Mouse (Mus musculus) megakaryocyte-erythroid progenitor cell, adult 5-6 weeks (primary cell): ENCODE results near the gene Wdr61. TPM values are rescaled to one million over a fixed set of nuclear protein-coding genes. Genes with fewer than 3 reads are reported as not detected.
A peak's percentile ranks its signal among the peaks of the same experiment; 100 is the strongest.

ENCODE experiments used
- ATAC-seq: replicated peaks from 2 replicates; pipeline ENCODE4 v1.8.0; 2016; ENCODE audit warnings: mild to moderate bottlenecking, inconsistent platforms; ENCODE audit not compliant: severe bottlenecking, poor library complexity, low FRiP score, low TSS enrichment
- total RNA-seq, 2 experiments: library from RNA; stranded (forward) in 1 of 2; stranded (reverse) in 1 of 2; fragments of 200-1000, 215-1000 nt in 1 of 2; fragments of >200 nt in 1 of 2; fragmentation: Nextera tagmentation in 1 of 2; gene quantifications; 2 replicates each; pipeline ENCODE4 v1.2.3; 2014 to 2017

Gene Wdr61
- total RNA-seq (2014; fragmentation: Nextera tagmentation) (94.9 and 125 TPM in 2 replicates), total RNA-seq (2017) (123 and 136 TPM in 2 replicates)

DNA sequence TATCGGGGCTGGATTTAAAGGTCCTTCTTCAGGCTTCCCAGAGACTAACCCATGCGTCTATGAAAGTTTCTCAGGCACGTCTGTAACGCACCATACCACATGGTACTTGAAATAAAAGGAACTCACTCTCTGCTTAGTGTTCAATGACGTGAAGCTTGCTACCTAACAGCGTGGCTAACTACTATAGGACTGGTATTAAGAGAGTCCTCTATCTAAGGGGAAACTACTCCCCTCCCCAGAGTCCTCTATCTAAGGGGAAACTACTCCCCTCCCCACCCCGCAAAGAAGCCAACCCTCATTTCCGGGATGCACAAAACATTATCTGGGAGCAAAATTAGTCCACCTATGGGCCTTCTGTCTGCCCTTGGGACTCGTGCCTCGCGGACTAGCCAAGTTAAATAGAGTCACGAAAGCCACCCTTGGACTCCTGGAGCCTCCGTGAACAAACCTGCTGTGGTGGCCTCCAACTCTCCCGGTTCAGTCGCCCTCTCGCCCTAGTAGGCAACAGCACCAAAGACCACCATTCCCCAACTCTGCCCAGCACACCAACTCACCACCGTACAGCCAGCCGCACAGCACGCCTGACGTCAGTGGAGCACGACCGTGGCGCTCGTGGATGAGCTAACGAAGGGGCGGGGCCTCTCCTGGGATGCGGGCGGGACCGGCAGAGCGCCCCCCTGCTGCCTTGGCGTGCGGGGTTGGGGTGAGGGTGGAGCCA lies at the start of gene Wdr61:
TSS of gene Wdr61 (minus strand) at position 599 of the 718 bp plus-strand sequence.
- peak; percentile 95 for ATAC-seq

DNA sequence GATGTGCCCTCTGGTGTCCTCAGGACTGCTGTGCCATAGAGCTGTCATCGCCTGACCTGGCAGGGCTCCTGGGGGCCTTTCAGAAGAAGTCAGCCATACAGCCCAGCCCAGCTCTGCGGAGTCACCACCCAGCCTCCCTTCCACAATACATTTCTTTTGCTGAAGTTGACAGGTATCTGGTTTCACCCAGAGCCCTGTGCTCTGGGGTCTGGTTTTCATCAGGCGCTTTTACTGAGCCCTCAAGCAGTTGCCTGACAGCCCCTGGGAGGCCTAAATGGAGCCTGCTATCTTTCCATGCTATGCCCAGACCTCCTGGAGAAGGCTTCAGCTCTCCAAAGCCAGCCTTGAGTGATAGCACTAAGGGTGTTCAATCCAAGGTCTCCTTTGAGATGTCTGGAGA lies 49.7 kb upstream of the Wdr61 start:
- no peak for ATAC-seq

DNA sequence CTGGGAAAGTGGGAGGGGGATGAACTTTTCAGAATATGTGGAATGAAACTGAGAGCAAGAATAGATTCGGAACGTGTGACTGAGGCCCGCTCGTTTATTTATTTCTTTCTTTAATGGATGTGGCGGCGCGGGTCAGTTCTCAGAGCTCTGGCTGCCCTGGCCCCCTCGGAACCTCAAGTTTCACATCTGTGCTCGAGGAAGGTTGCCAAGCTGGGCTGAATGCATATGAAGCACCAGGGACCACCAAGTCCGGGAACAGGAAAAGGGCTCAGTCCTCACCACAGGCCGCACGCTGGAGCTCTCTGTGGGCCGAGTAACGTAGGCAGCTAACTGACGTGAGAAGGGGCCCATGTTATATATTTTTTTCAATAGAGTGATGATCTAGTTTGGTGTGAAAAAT lies 48.2 kb upstream of the Wdr61 start:
- no peak for ATAC-seq

DNA sequence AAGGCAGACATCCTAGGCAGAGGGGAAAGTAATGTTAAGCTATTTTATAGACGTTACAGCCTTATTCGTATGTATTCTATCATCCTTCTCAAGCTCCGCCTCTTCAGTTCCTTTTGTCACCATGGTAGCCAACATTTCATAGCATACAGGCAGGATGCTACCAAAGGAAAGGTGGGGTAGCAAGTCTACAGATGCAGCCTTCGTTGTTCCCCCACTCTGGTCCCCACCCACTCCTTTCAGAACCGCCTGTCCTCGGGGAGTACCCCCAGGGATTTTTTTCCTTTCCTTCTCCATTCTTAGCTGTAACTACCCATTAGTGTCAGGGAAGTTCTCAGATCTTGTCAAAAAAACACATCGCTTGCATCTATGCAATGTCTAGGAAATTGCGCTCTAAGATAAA lies 45.0 kb upstream of the Wdr61 start:
- no peak for ATAC-seq

DNA sequence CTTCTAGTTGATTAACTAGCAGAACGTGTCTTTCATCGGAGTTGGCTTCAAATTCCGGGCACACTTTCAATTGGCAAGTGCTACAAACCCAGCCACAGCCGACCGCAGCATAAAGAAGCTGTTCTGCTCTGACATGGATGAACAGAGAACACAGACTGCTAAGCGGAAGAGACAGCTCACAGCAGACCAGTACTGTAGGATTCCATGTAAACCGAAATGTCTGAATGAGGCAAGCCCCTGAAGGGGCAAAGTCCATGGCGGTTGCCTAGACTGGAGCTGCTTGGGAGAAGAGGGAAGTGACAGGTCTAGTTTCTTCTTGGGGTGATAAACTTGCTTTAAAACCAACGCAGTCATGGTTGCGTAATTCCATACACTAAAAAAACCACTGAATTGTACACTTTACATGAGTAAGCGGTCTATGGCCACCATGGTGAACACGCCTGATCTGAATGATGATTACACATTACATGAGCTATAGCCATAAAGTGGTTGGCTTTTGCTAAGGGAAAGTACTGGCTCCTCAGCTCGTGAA lies 42.2 kb upstream of the Wdr61 start:
- ATAC-seq: no peak

DNA sequence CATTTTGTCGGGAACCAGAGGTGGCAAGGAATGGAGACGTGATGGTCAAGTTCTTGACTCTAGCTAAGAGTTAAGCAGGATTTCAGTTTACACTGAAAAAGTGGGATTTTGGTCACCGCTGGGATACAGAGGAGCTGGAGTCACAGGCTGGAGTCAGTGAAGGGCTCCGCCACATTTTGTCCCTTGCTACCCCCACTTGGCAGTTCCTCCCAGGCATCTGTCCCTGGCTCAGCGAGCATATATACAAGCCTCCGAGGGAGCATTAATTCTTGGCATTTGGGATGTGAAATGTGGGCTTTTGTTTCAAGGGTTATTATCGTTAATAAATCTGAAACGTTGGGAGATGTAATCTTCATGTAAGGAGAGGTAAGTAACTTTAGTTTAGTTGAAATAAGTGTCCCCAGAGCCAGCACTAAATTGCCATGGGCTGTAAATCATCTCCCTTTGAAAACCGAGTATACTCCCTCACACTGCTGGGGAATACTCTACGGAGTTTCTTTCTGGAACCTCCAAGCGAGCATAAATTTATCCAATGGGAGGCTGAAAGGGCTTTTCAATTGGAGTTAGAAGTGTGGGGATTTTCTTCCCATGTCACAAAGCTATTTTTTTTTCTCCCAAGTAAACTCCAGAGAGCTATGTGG lies 35.9 kb upstream of the Wdr61 start:
- no peak for ATAC-seq

DNA sequence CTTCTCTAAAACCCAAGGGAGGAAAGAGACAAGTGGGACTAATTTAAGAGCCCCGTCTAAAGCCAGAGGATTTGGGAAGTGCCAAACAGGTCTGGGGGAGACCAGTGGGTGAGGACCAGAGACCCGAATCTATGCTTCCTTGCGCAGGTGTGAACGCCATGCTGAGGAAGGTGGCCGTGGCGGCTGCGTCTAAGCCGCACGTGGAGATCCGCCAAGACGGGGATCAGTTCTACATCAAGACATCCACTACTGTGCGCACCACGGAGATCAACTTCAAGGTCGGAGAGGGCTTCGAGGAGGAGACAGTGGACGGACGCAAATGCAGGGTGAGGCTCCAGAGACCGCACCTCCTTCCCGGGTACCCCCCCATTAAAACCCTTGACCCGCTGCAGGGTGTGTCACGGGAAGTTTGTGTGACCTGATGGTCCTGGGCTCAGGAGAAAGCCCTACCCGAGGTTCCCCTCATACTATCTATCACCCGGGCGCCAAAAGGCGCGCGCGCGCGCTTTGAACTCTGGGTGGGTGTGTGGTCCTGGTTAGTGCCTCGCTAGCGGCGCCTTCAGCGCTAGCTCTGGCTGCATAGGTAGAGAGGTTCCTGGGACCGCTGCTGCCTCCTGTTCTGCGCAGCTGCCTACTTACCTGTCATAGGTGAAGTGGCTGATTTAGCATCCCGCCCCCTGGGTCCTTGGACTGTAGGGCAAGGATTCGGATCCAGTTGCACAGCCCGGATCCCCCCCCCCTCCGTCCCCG lies 31.2 kb upstream of the Wdr61 start:
- ATAC-seq: no peak

DNA sequence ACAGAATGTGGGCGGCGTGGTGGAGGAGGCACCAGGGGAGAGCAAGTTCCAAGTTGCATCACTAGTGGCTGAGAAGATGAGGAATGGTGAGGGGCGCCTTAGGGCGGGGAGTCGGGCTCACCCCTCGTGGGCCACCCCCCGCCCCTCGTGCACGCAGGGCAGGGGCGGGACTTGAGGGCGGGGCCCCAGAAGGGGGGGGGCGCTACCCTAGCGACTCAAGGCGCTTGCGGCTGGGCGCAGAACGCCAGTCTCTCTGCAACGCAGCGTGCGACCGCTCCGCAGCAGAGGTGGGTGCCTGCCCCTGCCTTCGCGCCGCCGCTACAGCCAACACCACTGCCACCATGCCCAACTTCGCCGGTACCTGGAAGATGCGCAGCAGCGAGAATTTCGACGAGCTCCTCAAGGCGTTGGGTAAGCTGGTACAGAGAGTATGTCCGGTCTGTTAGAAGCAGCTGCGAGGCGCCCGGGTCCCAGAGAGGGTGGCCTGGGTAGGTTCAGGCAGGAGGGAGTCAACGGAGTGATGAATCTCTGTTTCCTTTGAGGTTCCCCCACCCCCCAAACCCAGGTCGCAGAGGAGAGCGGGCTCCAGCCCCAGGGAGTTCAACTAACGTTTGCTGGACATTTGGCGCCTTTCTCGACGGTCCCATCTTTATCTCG lies 30.4 kb upstream of the Wdr61 start, which contains the start of gene Crabp1:
TSS of gene Crabp1 (plus strand) at position 188 of the 657 bp plus-strand sequence.
- ATAC-seq: no peak

DNA sequence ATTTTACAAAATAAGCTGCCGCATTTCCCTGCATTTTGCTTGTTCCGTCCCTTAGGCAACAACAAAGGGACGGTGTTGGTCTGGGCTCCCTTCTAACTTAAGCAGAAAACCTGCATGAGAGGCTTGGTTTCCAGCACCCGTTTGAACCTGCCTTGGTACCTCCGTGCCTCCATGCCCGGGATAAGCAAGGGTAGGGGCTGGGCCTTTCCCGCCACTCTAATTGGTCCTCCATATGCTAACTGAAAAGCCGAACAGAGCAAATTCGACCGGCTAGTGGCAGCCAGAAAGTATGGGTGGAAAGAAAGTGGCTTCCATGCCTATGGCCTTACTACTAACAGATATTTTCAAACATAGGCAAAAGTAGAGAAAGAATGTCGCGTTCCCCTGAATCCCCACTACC lies 29.8 kb upstream of the Wdr61 start:
- ATAC-seq: no peak

DNA sequence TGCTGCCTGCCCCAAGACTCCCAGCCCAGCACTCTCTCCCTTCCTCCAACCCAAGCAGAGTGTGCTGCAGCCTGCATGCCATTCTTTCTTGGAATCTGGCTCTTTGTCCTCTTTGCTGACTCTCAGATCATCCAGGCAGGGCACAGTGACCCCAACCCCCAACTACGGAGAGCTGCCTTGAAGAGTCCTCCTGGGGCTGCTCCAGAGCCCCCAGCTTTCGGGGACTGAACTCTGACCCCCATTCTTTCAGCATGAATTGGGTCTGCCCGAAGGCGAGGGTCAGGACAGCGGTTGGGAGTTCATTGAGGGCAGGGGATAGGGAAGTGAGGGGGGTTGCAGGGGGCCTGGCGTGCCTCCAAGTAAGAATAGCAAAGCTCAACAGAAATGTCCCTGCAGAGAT lies 25.3 kb upstream of the Wdr61 start:
- no peak for ATAC-seq

DNA sequence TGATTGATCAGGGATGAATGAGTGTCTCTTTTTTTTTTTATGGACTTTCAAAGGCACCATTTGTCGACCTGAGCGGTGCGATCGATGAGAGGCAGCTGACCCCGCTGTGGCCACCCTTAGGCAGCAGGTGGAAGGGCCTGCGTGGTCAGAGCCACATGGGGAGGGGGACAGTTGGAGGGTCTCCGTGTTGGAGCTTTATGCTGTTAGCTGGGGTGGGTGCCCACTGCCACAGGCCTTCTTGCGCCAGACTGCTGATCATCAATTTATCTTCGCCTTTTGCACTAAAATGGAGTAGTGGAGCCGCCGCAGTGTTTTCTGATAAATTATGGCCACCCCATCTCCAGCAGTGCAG lies 18.6 kb upstream of the Wdr61 start:
- ATAC-seq: no peak

DNA sequence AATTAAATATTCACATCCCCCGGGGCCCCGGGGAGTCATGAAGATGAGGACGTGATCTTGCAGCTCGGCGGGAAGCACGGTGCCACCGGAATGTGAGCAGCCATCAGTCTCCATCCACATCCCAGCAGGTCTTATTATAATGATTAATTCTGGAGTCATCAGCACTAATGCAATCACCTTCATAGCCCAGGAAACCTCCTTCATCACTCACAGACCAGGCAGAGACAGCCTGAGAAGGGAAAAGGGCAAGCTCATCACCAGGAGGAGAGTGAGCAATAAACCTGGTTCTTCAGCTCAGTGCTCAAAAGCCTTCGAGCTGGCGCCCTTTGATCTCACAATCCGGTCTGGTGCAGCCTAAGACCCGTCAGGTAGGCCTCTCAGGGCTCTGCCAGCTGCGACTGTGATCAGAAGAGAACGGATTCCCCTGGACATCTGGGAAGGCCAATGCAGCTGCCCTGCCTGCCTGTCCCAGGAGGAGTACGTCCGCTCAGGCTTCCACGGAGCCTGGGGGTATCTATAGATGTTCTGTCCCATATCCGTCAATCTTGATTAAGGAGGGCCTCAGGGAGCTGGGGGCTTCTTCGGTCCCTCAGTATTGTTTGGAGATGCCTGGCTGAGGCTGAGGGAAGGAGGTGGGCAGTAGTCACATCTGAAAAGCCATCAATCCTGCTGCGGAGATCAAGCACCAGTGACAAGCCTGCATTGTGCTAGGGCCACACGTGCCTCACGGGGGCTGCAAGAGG lies 18.1 kb upstream of the Wdr61 start:
- no peak for ATAC-seq

DNA sequence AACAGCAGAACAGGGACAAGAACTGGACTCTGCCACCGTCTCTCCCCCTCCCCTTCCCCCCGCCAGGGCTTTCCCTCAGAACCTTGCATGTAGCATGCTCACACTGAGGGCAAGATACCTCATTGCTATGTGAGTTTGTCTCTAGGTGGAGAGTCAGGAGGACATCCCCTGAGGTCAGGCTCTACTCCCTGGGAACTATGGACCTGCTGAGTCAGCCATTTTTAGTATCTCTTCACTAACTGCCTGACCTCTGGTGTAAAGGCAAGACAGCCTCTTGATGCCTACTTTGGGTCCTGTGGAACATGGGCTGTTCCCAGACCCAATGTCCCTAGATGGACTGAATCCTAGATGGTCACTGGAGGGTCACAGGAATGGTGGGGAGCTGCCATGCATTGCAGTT lies 17.4 kb upstream of the Wdr61 start:
- no peak for ATAC-seq

DNA sequence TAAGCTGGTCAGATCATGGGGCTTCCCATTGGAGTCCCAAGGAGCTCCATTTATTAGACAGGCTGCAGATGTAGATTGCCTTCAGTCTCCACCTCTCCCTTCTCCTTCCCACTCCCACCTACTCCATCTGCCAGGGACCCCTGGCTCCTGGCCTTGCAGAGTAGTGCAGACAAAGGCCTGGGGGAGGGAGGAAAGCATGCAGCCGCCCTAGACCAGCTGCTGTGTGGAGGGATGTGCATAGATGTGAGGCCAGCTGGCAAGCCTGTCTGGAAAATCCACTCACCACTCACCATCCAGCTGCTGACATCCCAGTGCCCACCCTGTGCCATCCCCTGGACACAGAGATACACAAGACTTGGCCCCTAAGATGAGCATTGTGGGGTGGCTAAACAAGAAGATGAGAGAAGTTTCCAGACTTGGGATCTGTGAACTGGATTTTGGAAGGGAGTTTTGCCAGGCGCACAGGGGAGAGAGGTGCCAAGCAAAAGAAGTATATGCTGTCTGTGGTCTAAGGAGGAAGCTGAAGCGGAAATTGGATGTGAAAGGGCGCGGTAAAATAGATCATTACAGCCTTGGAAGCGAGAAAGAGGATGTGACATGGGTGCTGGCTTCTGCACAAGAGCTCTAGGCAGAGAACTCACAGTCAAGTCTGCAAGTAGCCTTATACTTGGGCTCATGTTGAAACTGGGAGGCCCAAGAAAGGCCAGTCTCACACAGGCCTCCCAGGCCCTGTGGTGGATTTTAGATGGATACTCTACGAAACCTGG lies 16.1 kb upstream of the Wdr61 start:
- no peak for ATAC-seq

DNA sequence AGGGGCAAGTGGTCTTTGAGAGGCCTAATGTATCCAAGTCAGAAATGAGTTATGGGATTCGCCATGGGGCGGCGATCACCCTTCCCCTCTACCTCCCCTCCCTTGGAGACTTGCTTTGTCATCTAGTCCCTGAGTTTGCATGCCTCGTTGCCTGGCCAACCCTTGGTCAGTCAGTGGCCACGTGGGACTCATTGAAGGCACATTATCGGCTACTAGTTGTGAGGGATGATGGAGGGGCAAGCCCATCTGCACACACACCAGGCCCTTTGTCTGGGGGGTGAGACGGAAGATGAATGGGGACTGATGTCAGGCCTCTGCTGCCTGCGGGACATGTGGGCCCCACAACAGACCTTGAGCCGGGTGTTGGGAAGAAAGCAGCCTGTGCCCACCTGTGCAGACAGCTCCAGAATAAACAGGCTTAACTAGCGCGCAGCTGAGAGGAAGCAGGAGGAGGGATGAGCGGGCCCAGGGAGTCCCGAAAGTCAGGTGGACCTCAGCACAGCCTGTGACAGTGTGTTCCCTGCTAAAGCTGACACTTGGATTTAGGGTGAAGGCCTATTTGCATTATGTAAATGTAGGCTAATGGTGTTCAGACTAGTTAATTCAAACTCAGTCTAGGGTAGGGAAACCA lies 11.5 kb upstream of the Wdr61 start:
- ATAC-seq: no peak

DNA sequence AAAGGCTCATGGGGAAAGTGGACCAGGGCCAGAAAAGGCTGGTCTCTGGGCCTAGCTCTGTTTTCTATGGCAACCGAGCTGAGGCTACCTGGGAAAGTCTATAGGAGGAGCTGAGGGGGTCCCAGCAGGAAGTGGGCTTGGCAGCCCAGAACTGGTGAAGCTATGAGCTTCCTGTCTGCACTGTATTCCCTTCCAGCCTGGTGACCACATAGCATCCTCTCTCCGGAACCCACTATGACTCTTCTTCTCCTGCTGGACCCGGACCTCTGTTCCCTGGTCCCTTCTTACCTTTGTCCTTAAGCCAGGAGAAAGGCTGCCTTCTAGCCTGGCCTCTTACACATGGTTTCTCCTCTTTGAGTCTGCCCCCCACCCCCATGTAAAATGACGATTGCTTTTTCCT lies 9.6 kb upstream of the Wdr61 start:
- ATAC-seq: no peak

DNA sequence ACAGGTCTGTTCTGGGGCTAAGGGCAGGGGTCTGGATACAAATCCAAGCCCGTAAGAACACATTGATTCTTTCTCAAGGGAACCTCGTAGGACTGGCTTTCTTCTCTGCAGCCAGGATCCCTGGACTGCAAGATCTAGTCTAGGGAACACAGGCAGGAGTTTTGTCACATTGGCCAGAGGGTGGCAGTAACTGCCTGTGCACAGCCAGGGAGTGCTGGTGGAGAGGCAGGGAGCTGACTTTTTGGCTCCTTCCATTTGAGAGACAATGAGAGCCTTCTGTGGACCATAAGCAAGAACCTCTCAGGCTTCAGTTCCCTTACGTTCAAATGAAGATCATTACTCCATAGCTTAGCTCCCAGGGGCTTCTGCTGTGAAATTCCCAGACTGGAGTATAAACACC lies 4.1 kb upstream of the Wdr61 start:
- ATAC-seq: no peak

DNA sequence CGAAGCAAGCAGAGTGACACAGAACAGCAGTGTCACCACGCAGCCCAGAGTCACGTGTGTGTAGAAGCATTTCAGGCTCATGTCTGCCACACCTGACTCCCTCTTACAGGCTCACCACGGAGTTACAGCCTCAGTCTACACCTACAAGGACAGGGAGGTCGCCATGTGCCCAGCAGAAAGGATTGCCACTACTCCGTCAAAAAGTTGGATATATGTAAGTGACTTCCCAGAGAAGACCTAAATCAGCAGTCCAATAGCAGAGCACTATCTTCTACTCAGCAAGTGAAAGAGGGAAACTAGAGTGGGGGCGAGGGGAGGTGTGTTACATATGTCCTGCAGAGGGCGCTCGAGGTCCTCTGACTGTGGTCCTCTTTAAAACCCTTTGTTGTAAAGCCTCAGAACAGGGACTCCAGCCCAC lies 2.0 kb upstream of the Wdr61 start:
- ATAC-seq: peak; percentile 60
